Mouse (Mus musculus) hindbrain, embryonic 12.5 days (tissue): ENCODE results near the gene Map3k7. TPM values are rescaled to one million over a fixed set of nuclear protein-coding genes. Genes with fewer than 3 reads are reported as not detected.
A peak's percentile ranks its signal among the peaks of the same experiment; 100 is the strongest.
"Not testable (repeated sequence)": the region's sequence is repeated elsewhere in the genome, so short reads cannot be mapped to it uniquely, and the experiment has no call there.

Experiments
- ATAC-seq: fragments of 200-750 bp; cut with Nextera tagmentation; 2 replicates; pipeline ENCODE4 v1.8.0; 2017; ENCODE audit warnings: moderate TSS enrichment; ENCODE audit not compliant: low FRiP score
- H3K27ac ChIP-seq: fragments of 300-500 bp; sonication (generic); 2 replicates; pipeline ENCODE4 v1.5.1; 2016; ENCODE audit warnings: mild to moderate bottlenecking
- H3K27me3 ChIP-seq: fragments of 300-500 bp; sonication (generic); 2 replicates; pipeline ENCODE4 v1.6.1; 2016; ENCODE audit warnings: mild to moderate bottlenecking
- H3K36me3 ChIP-seq: fragments of 300-500 bp; sonication (generic); 2 replicates; pipeline ENCODE4 v1.6.1; 2016; ENCODE audit warnings: mild to moderate bottlenecking
- H3K4me1 ChIP-seq: fragments of 300-500 bp; sonication (generic); 2 replicates; pipeline ENCODE4 v1.6.1; 2016
- H3K4me2 ChIP-seq: fragments of 300-500 bp; sonication (generic); replicated peaks from 2 replicates; pipeline ENCODE4 v1.6.1; 2016; ENCODE audit warnings: mild to moderate bottlenecking
- H3K4me3 ChIP-seq: fragments of 300-500 bp; sonication (generic); 2 replicates; pipeline ENCODE4 v1.5.1; 2016; ENCODE audit warnings: mild to moderate bottlenecking
- H3K9ac ChIP-seq: fragments of 300-500 bp; sonication (generic); 2 replicates; pipeline ENCODE4 v1.6.1; 2016; ENCODE audit warnings: mild to moderate bottlenecking, moderate library complexity
- H3K9me3 ChIP-seq: fragments of 300-500 bp; sonication (generic); replicated peaks from 2 replicates; pipeline ENCODE4 v1.6.1; 2016; ENCODE audit warnings: mild to moderate bottlenecking
- WGBS: fragments of 180-500 bp; shearing (Covaris S2); methylation state at CpG from one replicate; pipeline ENCODE4 v1.1.7; 2016; 5-methylcytosine and 5-hydroxymethylcytosine counted together
- polyA plus RNA-seq: library from polyadenylated mRNA; unstranded; fragments of >200 nt; fragmentation: Nextera tagmentation; extraction: Ambion mirVana; gene quantifications from 2 replicates; pipeline ENCODE4 v1.2.1, GENCODE M21; 2016

Map3k7 gene
- polyA plus RNA-seq, 1 experiment from 2014 or later = 49.2 TPM

- H3K4me3 ChIP-seq = no peak overlapping the region
- no peak overlapping the region for H3K9ac ChIP-seq
- H3K27ac ChIP-seq = no peak overlapping the region
- WGBS = 93% methylated on average over 6 of the region's 6 CpGs
- no peak overlapping the region for H3K4me2 ChIP-seq
- ATAC-seq = no peak
- peaks cover 27% of the 10 kb centered on the region for H3K36me3 ChIP-seq
- H3K4me1 ChIP-seq = no peaks in the 10 kb centered on the region
- H3K9me3 ChIP-seq = no peaks in the 10 kb centered on the region
- no peaks in the 10 kb centered on the region for H3K27me3 ChIP-seq
Measured at GRCm38 (mm10) chr4:32004773-32005591, 41.1 kb downstream of the Map3k7 start.

GRCm38 (mm10) chr4:32007174-32007573 lies 43.3 kb downstream of the Map3k7 start:
- no peaks in the 10 kb centered on the region for H3K4me1 ChIP-seq
- no peaks in the 10 kb centered on the region for H3K27me3 ChIP-seq
- no peak overlapping the region for H3K4me2 ChIP-seq
- H3K27ac ChIP-seq = no peak overlapping the region
- H3K9me3 ChIP-seq = no peaks in the 10 kb centered on the region
- no peak for ATAC-seq
- H3K36me3 ChIP-seq = peaks cover 46% of the 10 kb centered on the region
- H3K9ac ChIP-seq = no peak overlapping the region
- H3K4me3 ChIP-seq = no peak overlapping the region
- WGBS = 65% methylated on average over 3 of the region's 3 CpGs

GRCm38 (mm10) chr4:32008095-32008494 lies 44.2 kb downstream of the Map3k7 start:
- peaks cover 54% of the 10 kb centered on the region for H3K36me3 ChIP-seq

GRCm38 (mm10) chr4:32010808-32011207 lies 46.9 kb downstream of the Map3k7 start:
- H3K4me3 ChIP-seq = no peak overlapping the region
- WGBS = 82% methylated on average over 5 of the region's 5 CpGs
- H3K4me1 ChIP-seq = no peaks in the 10 kb centered on the region
- H3K36me3 ChIP-seq = peaks cover 56% of the 10 kb centered on the region
- H3K9ac ChIP-seq = no peak overlapping the region
- ATAC-seq = no peak
- H3K27me3 ChIP-seq = no peaks in the 10 kb centered on the region
- no peak overlapping the region for H3K27ac ChIP-seq
- no peak overlapping the region for H3K4me2 ChIP-seq
- H3K9me3 ChIP-seq = no peaks in the 10 kb centered on the region

More at GRCm38 (mm10) chr4:32008095-32008494, 44.2 kb downstream of the Map3k7 start:
- Histone ChIP-seq H3K9ac (no peak overlapping the region), H3K27ac (no peak overlapping the region), H3K4me2 (no peak overlapping the region), H3K9me3 (no peaks in the 10 kb centered on the region), H3K4me1 (no peaks in the 10 kb centered on the region), H3K27me3 (no peaks in the 10 kb centered on the region), H3K4me3 (no peak overlapping the region)
- 82% methylated on average over 4 of the region's 4 CpGs for WGBS
- ATAC-seq = no peak

- H3K27me3 ChIP-seq = no peaks in the 10 kb centered on the region
- no peak overlapping the region for H3K4me3 ChIP-seq
- peaks cover 61% of the 10 kb centered on the region for H3K36me3 ChIP-seq
- no peak overlapping the region for H3K4me2 ChIP-seq
- no peaks in the 10 kb centered on the region for H3K9me3 ChIP-seq
- H3K27ac ChIP-seq = no peak overlapping the region
- WGBS = 90% methylated on average over 6 of the region's 6 CpGs
- no peak overlapping the region for H3K9ac ChIP-seq
- no peaks in the 10 kb centered on the region for H3K4me1 ChIP-seq
- ATAC-seq = no peak
Measured at GRCm38 (mm10) chr4:32011218-32011973, 47.5 kb downstream of the Map3k7 start.

- H3K27ac ChIP-seq = no peak overlapping the region
- ATAC-seq = no peak
- peaks cover 61% of the 10 kb centered on the region for H3K36me3 ChIP-seq
- H3K4me1 ChIP-seq = no peaks in the 10 kb centered on the region
- H3K27me3 ChIP-seq = no peaks in the 10 kb centered on the region
- H3K4me3 ChIP-seq = no peak overlapping the region
- no peak overlapping the region for H3K9ac ChIP-seq
- H3K9me3 ChIP-seq = no peaks in the 10 kb centered on the region
- H3K4me2 ChIP-seq = no peak overlapping the region
- WGBS = 77% methylated on average over 3 of the region's 3 CpGs
Measured at GRCm38 (mm10) chr4:32021131-32021530, 57.2 kb downstream of the Map3k7 start.

- Histone ChIP-seq H3K36me3 (peaks cover 51% of the 10 kb centered on the region), H3K27me3 (no peaks in the 10 kb centered on the region), H3K27ac (no peak overlapping the region), H3K9ac (no peak overlapping the region), H3K9me3 (no peaks in the 10 kb centered on the region), H3K4me2 (no peak overlapping the region), H3K4me3 (no peak overlapping the region), H3K4me1 (no peaks in the 10 kb centered on the region)
- 95% methylated on average over 6 of the region's 6 CpGs for WGBS
- no peak for ATAC-seq
Measured at GRCm38 (mm10) chr4:32022321-32022720, 58.4 kb downstream of the Map3k7 start.

GRCm38 (mm10) chr4:32024170-32024569 lies 60.3 kb downstream of the Map3k7 start:
- 76% methylated on average over 2 of the region's 2 CpGs for WGBS
- not testable (repeated sequence) for ATAC-seq, H3K4me2 ChIP-seq, H3K27ac ChIP-seq, H3K9me3 ChIP-seq, H3K9ac ChIP-seq, H3K4me1 ChIP-seq, H3K27me3 ChIP-seq, H3K4me3 ChIP-seq
- peaks cover 35% of the 10 kb centered on the region for H3K36me3 ChIP-seq

- no peak for ATAC-seq
- Histone ChIP-seq H3K36me3 (peaks cover 27% of the 10 kb centered on the region), H3K9ac (no peak overlapping the region), H3K27ac (no peak overlapping the region), H3K9me3 (no peaks in the 10 kb centered on the region), H3K4me3 (no peak overlapping the region), H3K4me2 (no peak overlapping the region), H3K27me3 (no peaks in the 10 kb centered on the region), H3K4me1 (no peaks in the 10 kb centered on the region)
- 86% methylated on average over 2 of the region's 2 CpGs for WGBS
Measured at GRCm38 (mm10) chr4:32025105-32025504, 61.2 kb downstream of the Map3k7 start.

- H3K9me3 ChIP-seq = no peaks in the 10 kb centered on the region
- WGBS = 91% methylated on average over 9 of the region's 9 CpGs
- H3K36me3 ChIP-seq = peaks cover 12% of the 10 kb centered on the region
- no peak overlapping the region for H3K4me3 ChIP-seq
- no peak overlapping the region for H3K9ac ChIP-seq
- H3K27me3 ChIP-seq = no peaks in the 10 kb centered on the region
- ATAC-seq = no peak
- H3K4me1 ChIP-seq = no peaks in the 10 kb centered on the region
- H3K27ac ChIP-seq = no peak overlapping the region
- H3K4me2 ChIP-seq = no peak overlapping the region
Measured at GRCm38 (mm10) chr4:32027094-32027493, 63.2 kb downstream of the Map3k7 start.

GRCm38 (mm10) chr4:32037267-32037666 lies 73.4 kb downstream of the Map3k7 start:
- Histone ChIP-seq H3K27ac (no peak overlapping the region), H3K27me3 (no peaks in the 10 kb centered on the region), H3K9ac (no peak overlapping the region), H3K4me1 (peaks cover 6% of the 10 kb centered on the region), H3K4me3 (no peak overlapping the region), H3K36me3 (no peaks in the 10 kb centered on the region), H3K9me3 (no peaks in the 10 kb centered on the region), H3K4me2 (no peak overlapping the region)
- ATAC-seq = no peak
- 75% methylated on average over 7 of the region's 7 CpGs for WGBS

- Histone ChIP-seq H3K27me3 (no peaks in the 10 kb centered on the region), H3K4me1 (peaks cover 9% of the 10 kb centered on the region), H3K4me2 (peak overlapping the region; percentile 1; the same call in 1 of the 2 replicates), H3K36me3 (no peaks in the 10 kb centered on the region), H3K27ac (peak overlapping the region; percentile 89), H3K9me3 (no peaks in the 10 kb centered on the region), H3K9ac (no peak overlapping the region), H3K4me3 (no peak overlapping the region)
- ATAC-seq = peak; percentile 85
- WGBS = 40% methylated on average over 15 of the region's 15 CpGs
Measured at GRCm38 (mm10) chr4:32041741-32042452, 78.0 kb downstream of the Map3k7 start.
